Mouse (Mus musculus): ENCODE results near the gene Morn3. TPM values are rescaled to one million over a fixed set of nuclear protein-coding genes. Genes with fewer than 3 reads are reported as not detected.
A peak's percentile ranks its signal among the peaks of the same experiment; 100 is the strongest.

The Morn3 gene
- polyA plus RNA-seq, 2 experiments, result not detected

DNA sequence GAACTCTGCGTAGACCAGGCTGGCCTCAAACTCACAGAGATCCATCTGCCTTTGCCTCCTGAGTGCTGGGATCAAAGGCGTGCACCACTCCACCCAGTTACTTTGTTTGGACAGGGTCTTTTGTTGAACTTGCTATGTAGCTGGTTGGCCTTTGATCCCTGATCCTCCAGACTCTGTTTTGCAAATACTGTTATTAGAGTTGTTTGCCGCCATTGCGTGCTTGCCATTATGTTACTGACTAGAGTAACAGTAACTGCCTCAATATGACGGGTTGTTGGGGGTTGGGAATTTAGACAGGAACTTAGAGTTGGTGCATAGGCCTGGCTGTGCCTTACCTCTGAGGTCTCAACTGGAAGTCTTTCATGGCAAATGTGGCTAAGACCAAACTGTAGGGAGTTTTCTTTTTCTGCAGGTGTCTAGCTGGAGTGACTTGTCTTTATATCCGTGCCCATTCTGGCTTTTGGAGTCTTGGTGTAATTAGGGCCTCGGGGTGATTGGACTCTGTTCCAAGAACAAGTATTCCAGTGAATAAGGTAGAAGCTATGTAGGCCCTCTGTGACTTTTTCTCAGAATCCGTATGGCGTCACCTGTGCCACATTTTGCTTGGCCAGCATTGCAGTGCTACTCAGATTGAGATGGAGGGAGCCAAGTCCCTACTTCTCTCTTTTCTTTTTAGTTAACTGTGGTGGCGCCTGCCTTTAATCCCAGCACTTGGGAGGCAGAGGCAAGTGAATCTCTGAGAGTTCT is 43.9 kb upstream of the Morn3 start:
- Histone ChIP-seq H3K27ac (peak overlapping the region; percentile 87), H3K4me3 (ENCODE audit: insufficient read depth in 1 of 2, low read depth in 2 of 2, low read length in 2 of 2) (no peak overlapping the region), H3K4me1 (replicated peaks; ENCODE audit: control insufficient read depth in 2 of 2, insufficient read depth in 2 of 2, low read length in 1 of 2) (peaks cover 54 to 56% of the 10 kb centered on the region in 2 experiments), H3K9me3 (ENCODE audit: control insufficient read depth, low read length) (no peaks in the 10 kb centered on the region), H3K9ac (replicated peaks) (peak overlapping the region; percentile 13; the same call in 1 of the 2 replicates), H3K4me2 (ENCODE audit: low read depth) (no peak overlapping the region; the same call in 1 of the 2 replicates), H3K36me3 (replicated peaks; ENCODE audit: control insufficient read depth, insufficient read depth, low read depth) (peaks cover 6% of the 10 kb centered on the region), H3K27me3 (ENCODE audit: control insufficient read depth, insufficient read depth, low read length) (no peaks in the 10 kb centered on the region)
- WGBS (ENCODE audit: insufficient replicate concordance), result 76% methylated on average over 10 of the region's 10 CpGs
- DNase-seq (ENCODE audit: low read depth in 3 of 3, low spot score in 3 of 3) (no peak), ATAC-seq (ENCODE audit: insufficient read depth) (no peak)
- TF ChIP-seq CTCF (IDR thresholded peaks at IDR 0.05; ENCODE audit: low read depth) (no peak), EP300 (IDR thresholded peaks at IDR 0.05; ENCODE audit: low read depth) (no peak)

- DNase-seq (ENCODE audit: low read depth in 3 of 3, low spot score in 3 of 3) (no peak), ATAC-seq (ENCODE audit: insufficient read depth) (no peak)
- no peak overlapping the region for H3K4me2 ChIP-seq (ENCODE audit: low read depth)
- H3K27me3 ChIP-seq (ENCODE audit: control insufficient read depth, insufficient read depth, low read length), result no peaks in the 10 kb centered on the region
- peaks cover 38 to 40% of the 10 kb centered on the region in 2 experiments for H3K4me1 ChIP-seq (replicated peaks; ENCODE audit: control insufficient read depth in 2 of 2, insufficient read depth in 2 of 2, low read length in 1 of 2)
- no peaks in the 10 kb centered on the region for H3K9me3 ChIP-seq (ENCODE audit: control insufficient read depth, low read length)
- TF ChIP-seq CTCF (IDR thresholded peaks at IDR 0.05; ENCODE audit: low read depth) (no peak), EP300 (IDR thresholded peaks at IDR 0.05; ENCODE audit: low read depth) (no peak)
- H3K27ac ChIP-seq, result no peak overlapping the region
- peaks cover 6% of the 10 kb centered on the region for H3K36me3 ChIP-seq (replicated peaks; ENCODE audit: control insufficient read depth, insufficient read depth, low read depth)
- WGBS (ENCODE audit: insufficient replicate concordance), result 76% methylated on average over 4 of the region's 4 CpGs
- H3K9ac ChIP-seq (replicated peaks), result no peak overlapping the region
- H3K4me3 ChIP-seq (ENCODE audit: insufficient read depth in 1 of 2, low read depth in 2 of 2, low read length in 2 of 2), result no peak overlapping the region
Observed at GRCm38 (mm10) chr5:123088784-123089183, 42.0 kb upstream of the Morn3 start.

DNA sequence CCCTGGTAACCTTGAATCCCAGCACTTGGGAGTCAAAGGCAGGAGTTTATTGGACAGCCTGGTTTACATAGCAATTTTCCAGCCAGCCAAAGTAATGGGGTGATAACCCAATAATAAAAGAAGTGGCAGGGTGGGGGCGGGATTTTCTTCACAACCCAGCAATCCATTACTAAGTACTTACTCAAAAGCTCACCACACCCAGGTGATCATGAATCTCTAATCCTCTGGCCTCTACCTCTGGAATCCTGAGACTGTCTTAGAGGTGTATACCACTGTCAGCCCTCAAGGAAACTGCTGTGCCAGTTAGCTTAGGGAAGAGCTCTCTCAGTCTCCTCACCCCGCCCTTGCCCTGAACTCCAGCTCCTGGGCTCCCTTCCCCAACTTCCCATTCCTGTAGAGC is 39.7 kb upstream of the Morn3 start:
- Histone ChIP-seq H3K9me3 (ENCODE audit: control insufficient read depth, low read length) (no peaks in the 10 kb centered on the region), H3K36me3 (replicated peaks; ENCODE audit: control insufficient read depth, insufficient read depth, low read depth) (peaks cover 6% of the 10 kb centered on the region), H3K27me3 (ENCODE audit: control insufficient read depth, insufficient read depth, low read length) (no peaks in the 10 kb centered on the region), H3K27ac (no peak overlapping the region), H3K4me1 (replicated peaks; ENCODE audit: control insufficient read depth in 2 of 2, insufficient read depth in 2 of 2, low read length in 1 of 2) (peaks cover 22 to 29% of the 10 kb centered on the region in 2 experiments), H3K4me2 (ENCODE audit: low read depth) (no peak overlapping the region), H3K4me3 (ENCODE audit: insufficient read depth in 1 of 2, low read depth in 2 of 2, low read length in 2 of 2) (no peak overlapping the region), H3K9ac (replicated peaks) (no peak overlapping the region)
- WGBS (ENCODE audit: insufficient replicate concordance), result 81% methylated on average over 2 of the region's 2 CpGs
- ATAC-seq (ENCODE audit: insufficient read depth) (no peak), DNase-seq (ENCODE audit: low read depth in 3 of 3, low spot score in 3 of 3) (no peak)
- no peak for TF ChIP-seq EP300 (IDR thresholded peaks at IDR 0.05; ENCODE audit: low read depth)
- TF ChIP-seq CTCF (IDR thresholded peaks at IDR 0.05; ENCODE audit: low read depth), result no peak

- WGBS (ENCODE audit: insufficient replicate concordance), result 60% methylated on average over 13 of the region's 13 CpGs
- peaks cover 16 to 18% of the 10 kb centered on the region in 2 experiments; a peak in 3 of 4 replicates for H3K4me1 ChIP-seq (replicated peaks; ENCODE audit: control insufficient read depth in 2 of 2, insufficient read depth in 2 of 2, low read length in 1 of 2)
- ATAC-seq (ENCODE audit: insufficient read depth), result no peak
Observed at GRCm38 (mm10) chr5:123083340-123084050, 36.7 kb upstream of the Morn3 start.

DNA sequence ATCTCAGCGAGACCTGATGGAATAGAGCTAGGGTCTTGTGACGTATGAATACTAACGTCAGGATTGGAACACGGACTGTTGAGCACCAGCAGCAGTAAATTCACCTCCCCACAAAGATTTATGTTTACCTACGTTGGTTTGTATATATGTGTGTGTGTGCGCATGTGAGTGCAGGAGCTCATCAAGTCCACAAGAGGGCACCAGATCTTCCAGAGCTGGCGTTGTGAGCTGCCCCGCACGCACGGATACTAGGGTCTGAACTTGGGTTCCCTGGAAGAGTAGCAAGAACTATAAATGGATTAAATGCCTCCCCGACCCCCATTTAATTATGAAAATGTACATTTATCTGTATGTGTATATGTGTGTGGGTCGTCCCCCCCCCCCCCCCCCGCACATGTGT is 33.7 kb upstream of the Morn3 start:
- H3K36me3 ChIP-seq (replicated peaks; ENCODE audit: control insufficient read depth, insufficient read depth, low read depth), result peaks cover 10% of the 10 kb centered on the region
- no peaks in the 10 kb centered on the region for H3K27me3 ChIP-seq (ENCODE audit: control insufficient read depth, insufficient read depth, low read length)
- DNase-seq (ENCODE audit: low read depth in 3 of 3, low spot score in 3 of 3) (no peak), ATAC-seq (ENCODE audit: insufficient read depth) (no peak)
- H3K4me3 ChIP-seq (ENCODE audit: insufficient read depth in 1 of 2, low read depth in 2 of 2, low read length in 2 of 2), result no peak overlapping the region
- H3K9ac ChIP-seq (replicated peaks), result no peak overlapping the region
- H3K4me2 ChIP-seq (ENCODE audit: low read depth), result no peak overlapping the region
- TF ChIP-seq EP300 (IDR thresholded peaks at IDR 0.05; ENCODE audit: low read depth) (no peak), CTCF (IDR thresholded peaks at IDR 0.05; ENCODE audit: low read depth) (peak; percentile 59)
- H3K4me1 ChIP-seq (replicated peaks; ENCODE audit: control insufficient read depth in 2 of 2, insufficient read depth in 2 of 2, low read length in 1 of 2), result peaks cover 18 to 30% of the 10 kb centered on the region in 2 experiments
- H3K27ac ChIP-seq, result no peak overlapping the region
- 95% methylated on average over 12 of the region's 13 CpGs for WGBS (ENCODE audit: insufficient replicate concordance)
- H3K9me3 ChIP-seq (ENCODE audit: control insufficient read depth, low read length), result peaks cover 2% of the 10 kb centered on the region; the same call in 1 of the 2 replicates

More at GRCm38 (mm10) chr5:123083340-123084050, 36.7 kb upstream of the Morn3 start:
- H3K4me3 ChIP-seq (ENCODE audit: insufficient read depth in 1 of 2, low read depth in 2 of 2, low read length in 2 of 2), result no peak overlapping the region
- no peak for DNase-seq (ENCODE audit: low read depth in 3 of 3, low spot score in 3 of 3)
- no peak overlapping the region for H3K9ac ChIP-seq (replicated peaks)
- H3K27me3 ChIP-seq (ENCODE audit: control insufficient read depth, insufficient read depth, low read length), result no peaks in the 10 kb centered on the region
- H3K36me3 ChIP-seq (replicated peaks; ENCODE audit: control insufficient read depth, insufficient read depth, low read depth), result peaks cover 10% of the 10 kb centered on the region
- no peak overlapping the region for H3K4me2 ChIP-seq (ENCODE audit: low read depth)
- H3K9me3 ChIP-seq (ENCODE audit: control insufficient read depth, low read length), result peaks cover 2% of the 10 kb centered on the region; the same call in 1 of the 2 replicates
- TF ChIP-seq EP300 (IDR thresholded peaks at IDR 0.05; ENCODE audit: low read depth), result no peak
- no peak for TF ChIP-seq CTCF (IDR thresholded peaks at IDR 0.05; ENCODE audit: low read depth)
- H3K27ac ChIP-seq, result no peak overlapping the region
